Mouse (Mus musculus): Measurements from ENCODE around the gene Gpr21. TPM values are rescaled to one million over a fixed set of nuclear protein-coding genes. Genes with fewer than 3 reads are reported as not detected.
"Not testable (repeated sequence)": the region's sequence is repeated elsewhere in the genome, so short reads cannot be mapped to it uniquely, and the experiment has no call there.

Gene Gpr21
- 6.1 and 6.7 TPM in 2 replicates for polyA plus RNA-seq (2016; fragmentation: Nextera tagmentation; extraction: Ambion mirVana)

DNA sequence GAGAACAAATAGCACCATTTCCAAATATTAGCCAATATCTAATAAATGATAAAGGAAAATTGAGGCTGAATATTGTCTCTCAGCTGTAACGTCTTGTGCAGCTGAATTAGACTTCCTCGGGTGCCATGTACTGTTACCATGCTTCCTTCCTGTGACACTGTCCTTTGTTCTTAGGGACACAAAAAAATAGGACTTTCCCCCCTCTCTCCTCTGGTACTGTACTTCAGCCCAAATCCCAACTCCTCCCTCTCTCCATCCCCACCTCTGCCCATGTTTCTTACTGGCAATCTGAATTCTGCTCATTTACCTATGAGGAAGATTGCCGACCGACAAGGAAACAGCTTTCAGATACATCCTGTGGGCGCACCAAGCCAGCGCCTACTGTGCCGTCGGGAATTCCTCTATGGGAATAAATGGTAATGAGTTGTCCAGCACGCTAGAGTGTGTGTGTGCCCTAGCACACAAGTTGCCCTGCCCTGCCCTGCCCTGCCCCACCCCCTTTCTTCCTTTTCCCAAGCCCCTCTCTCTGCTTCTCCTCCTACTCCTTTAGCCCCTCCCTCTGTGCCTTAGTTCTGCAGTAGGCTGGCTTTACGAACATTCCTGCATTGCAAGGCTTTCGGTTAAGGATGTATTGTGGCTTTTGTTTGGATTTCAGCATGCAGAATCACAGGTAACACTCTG is at the start of gene Gpr21:
Gene Gpr21 (plus strand): TSS at position 303 of the 681 bp plus-strand sequence.
- ATAC-seq (ENCODE audit: low FRiP score, low read depth): peak; percentile 87
- Histone ChIP-seq H3K36me3 (peaks cover 25% of the 10 kb centered on the region), H3K4me3 (peak within 1 kb of the TSS; percentile 27), H3K27me3 (replicated peaks) (no peaks in the 10 kb centered on the region), H3K9ac (peak within 1 kb of the TSS; percentile 40), H3K4me2 (replicated peaks) (peak within 1 kb of the TSS; percentile 53), H3K9me3 (no peaks in the 10 kb centered on the region), H3K4me1 (peaks cover 11% of the 10 kb centered on the region), H3K27ac (peak within 1 kb of the TSS; percentile 57; the same call in 1 of the 2 replicates)
- 18% methylated on average over 11 of the region's 11 CpGs for WGBS

DNA sequence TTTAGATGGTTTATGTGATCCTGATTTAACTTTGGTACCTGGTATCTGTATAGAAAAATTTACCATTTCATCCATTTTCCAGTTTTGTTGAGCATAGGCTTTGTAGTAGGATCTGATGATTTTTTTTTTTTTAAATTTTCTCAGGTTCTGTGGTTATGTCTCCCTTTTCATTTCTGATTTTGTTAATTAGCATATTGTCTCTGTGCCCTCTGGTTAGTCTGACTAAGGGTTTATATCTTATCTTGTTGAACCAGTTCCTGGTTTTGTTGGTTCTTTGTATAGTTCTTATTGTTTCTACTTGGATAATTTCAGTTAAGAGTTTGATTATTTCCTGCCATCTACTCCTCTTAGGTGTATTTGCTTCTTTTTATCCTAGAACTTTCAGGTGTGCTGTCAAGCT is 36.6 kb upstream of the Gpr21 start:
- Histone ChIP-seq H3K27ac (no peak overlapping the region), H3K4me1 (no peaks in the 10 kb centered on the region), H3K27me3 (replicated peaks) (no peaks in the 10 kb centered on the region), H3K9me3 (no peaks in the 10 kb centered on the region), H3K4me2 (replicated peaks) (no peak overlapping the region), H3K9ac (no peak overlapping the region), H3K36me3 (peaks cover 47% of the 10 kb centered on the region), H3K4me3 (no peak overlapping the region)
- no peak for ATAC-seq (ENCODE audit: low FRiP score, low read depth)

DNA sequence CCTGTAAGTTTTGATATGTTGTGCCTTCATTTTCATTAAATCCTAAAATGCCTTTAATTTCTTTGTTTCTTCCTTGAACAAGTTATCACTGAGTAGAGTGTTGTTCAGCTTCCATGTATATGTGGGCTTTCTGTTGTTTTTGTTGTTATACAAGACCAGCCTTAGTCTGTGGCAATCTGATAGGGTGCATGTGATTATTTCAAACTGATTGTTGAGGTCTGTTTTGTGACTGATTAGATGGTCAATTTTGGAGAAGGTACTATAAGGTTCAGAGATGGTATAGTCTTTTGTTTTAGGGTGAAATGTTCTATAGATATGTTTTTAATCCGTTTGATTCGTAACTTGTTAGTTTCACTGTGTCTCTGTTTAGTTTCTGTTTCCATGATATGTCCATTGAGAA is 36.1 kb upstream of the Gpr21 start:
- peaks cover 51% of the 10 kb centered on the region for H3K36me3 ChIP-seq
- no peak overlapping the region for H3K4me3 ChIP-seq
- no peak overlapping the region for H3K4me2 ChIP-seq (replicated peaks)
- no peaks in the 10 kb centered on the region for H3K4me1 ChIP-seq
- ATAC-seq (ENCODE audit: low FRiP score, low read depth): no peak
- no peak overlapping the region for H3K9ac ChIP-seq
- no peaks in the 10 kb centered on the region for H3K27me3 ChIP-seq (replicated peaks)
- 97% methylated on average over 2 of the region's 2 CpGs for WGBS
- no peak overlapping the region for H3K27ac ChIP-seq
- no peaks in the 10 kb centered on the region for H3K9me3 ChIP-seq

DNA sequence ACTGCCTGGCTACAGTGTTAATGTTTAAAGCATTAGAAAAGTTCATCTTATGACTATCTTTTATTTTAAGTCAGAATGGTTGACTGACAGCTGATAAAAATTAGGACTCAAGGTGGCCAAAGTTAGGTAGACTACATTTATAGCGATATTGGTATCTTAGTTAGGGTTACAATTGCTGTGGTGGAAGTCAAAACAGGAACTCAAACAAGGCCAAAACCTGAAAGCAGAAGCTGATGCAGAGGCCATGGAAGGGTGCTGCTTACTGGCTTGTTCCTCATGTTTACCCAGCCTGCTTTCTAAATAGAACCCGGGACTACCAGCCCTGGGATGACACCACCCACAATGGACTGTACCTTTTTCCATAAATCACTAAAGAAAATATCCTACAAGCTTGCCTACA is 32.0 kb upstream of the Gpr21 start:
- Histone ChIP-seq H3K4me1 (no peaks in the 10 kb centered on the region), H3K4me2 (replicated peaks) (no peak overlapping the region), H3K27ac (no peak overlapping the region), H3K27me3 (replicated peaks) (no peaks in the 10 kb centered on the region), H3K4me3 (no peak overlapping the region), H3K36me3 (peaks cover 26% of the 10 kb centered on the region), H3K9ac (no peak overlapping the region), H3K9me3 (no peaks in the 10 kb centered on the region)
- no peak for ATAC-seq (ENCODE audit: low FRiP score, low read depth)
- 91% methylated on average over 2 of the region's 2 CpGs for WGBS

DNA sequence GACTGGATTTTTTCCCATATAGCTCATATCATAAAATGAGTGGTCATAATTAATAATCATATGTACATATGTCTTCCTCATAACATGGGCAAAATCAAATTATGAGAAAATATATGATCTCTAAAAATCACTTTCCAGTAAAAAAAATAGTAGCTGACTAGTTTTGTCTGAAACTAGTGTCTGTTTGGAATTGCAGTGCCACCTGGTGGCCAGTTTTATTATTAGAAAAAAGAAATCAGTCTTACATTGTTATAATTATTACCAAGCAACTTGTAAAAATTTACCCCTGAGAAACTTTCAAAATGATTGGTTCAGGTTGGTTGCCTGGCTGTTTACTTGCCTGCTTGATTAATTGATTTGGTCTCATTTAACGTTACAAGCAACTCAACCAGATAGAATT is 30.8 kb upstream of the Gpr21 start:
- Histone ChIP-seq H3K9ac (no peak overlapping the region), H3K4me1 (no peaks in the 10 kb centered on the region), H3K4me3 (no peak overlapping the region), H3K4me2 (replicated peaks) (no peak overlapping the region), H3K9me3 (no peaks in the 10 kb centered on the region), H3K36me3 (peaks cover 37% of the 10 kb centered on the region), H3K27me3 (replicated peaks) (no peaks in the 10 kb centered on the region), H3K27ac (no peak overlapping the region)
- no peak for ATAC-seq (ENCODE audit: low FRiP score, low read depth)
- WGBS: 90% methylated on average over 1 of the region's 1 CpGs

DNA sequence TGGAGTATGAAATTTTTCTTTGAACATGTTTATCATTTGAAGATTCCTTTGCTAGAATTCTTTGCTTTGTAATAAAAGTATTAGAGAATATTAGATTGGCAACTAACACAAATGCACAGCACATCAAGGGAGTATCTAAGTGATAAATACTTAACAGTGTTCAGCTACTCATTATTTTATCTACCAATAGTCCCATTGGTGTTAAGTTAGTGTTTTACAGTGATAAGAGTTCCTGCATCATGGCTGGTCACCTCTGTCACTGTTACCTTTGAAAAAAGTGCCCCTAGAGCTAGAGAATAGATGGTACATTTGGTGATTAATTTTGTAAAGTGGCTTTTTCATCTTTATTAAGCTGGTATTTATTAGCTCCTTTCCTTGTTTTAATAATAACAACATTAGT is 29.7 kb upstream of the Gpr21 start:
- Histone ChIP-seq H3K9ac (no peak overlapping the region), H3K27ac (no peak overlapping the region), H3K36me3 (peaks cover 41% of the 10 kb centered on the region), H3K9me3 (no peaks in the 10 kb centered on the region), H3K27me3 (replicated peaks) (no peaks in the 10 kb centered on the region), H3K4me3 (no peak overlapping the region), H3K4me1 (no peaks in the 10 kb centered on the region), H3K4me2 (replicated peaks) (no peak overlapping the region)
- ATAC-seq (ENCODE audit: low FRiP score, low read depth): no peak

DNA sequence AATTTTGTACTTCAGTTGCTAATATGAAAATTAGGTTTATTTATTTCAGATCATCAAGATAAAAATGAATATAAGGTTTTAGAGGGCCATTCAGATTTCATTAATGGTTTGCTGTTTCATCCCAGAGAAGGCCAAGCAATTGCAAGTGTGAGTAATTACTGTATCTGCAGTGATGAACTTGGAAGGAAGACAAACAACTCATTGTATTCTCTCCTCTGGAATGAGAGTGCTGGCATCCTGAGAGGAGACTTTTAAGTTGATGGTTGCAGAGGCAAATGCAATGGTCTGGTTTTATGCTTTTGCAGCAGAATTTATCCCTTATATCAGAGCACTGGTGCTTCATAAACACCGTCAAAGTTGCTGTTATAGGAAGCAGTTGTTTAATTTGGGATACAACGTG is 27.2 kb upstream of the Gpr21 start:
- 96% methylated on average over 2 of the region's 2 CpGs for WGBS
- Histone ChIP-seq H3K4me2 (replicated peaks) (no peak overlapping the region), H3K9me3 (no peaks in the 10 kb centered on the region), H3K9ac (no peak overlapping the region), H3K4me3 (no peak overlapping the region), H3K27me3 (replicated peaks) (no peaks in the 10 kb centered on the region), H3K4me1 (no peaks in the 10 kb centered on the region), H3K36me3 (peaks cover 42% of the 10 kb centered on the region), H3K27ac (no peak overlapping the region)
- no peak for ATAC-seq (ENCODE audit: low FRiP score, low read depth)

DNA sequence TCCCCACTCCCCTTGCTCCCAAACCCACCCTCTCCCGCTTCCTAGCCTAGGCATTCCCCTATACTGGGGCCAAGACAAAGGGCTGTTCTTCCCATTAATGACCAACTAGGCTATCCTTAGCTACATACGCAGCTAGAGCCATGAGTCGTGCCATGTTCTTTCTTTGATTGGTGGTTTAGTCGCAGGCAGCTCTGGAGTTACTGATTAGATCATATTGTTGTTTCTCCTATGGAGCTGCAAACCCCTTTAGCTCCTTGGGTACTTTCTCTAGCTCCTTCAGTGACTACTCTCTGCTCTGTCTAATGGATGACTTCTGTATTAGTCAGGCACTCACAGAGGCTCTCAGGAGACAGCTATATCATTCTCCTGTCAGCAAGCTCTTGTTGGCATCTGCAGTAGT is 18.8 kb upstream of the Gpr21 start:
- Histone ChIP-seq H3K36me3 (peaks cover 40% of the 10 kb centered on the region), H3K9ac (no peak overlapping the region), H3K9me3 (no peaks in the 10 kb centered on the region), H3K27ac (no peak overlapping the region), H3K4me1 (no peaks in the 10 kb centered on the region), H3K4me2 (replicated peaks) (no peak overlapping the region), H3K27me3 (replicated peaks) (no peaks in the 10 kb centered on the region), H3K4me3 (no peak overlapping the region)
- WGBS: 92% methylated on average over 4 of the region's 4 CpGs
- no peak for ATAC-seq (ENCODE audit: low FRiP score, low read depth)

DNA sequence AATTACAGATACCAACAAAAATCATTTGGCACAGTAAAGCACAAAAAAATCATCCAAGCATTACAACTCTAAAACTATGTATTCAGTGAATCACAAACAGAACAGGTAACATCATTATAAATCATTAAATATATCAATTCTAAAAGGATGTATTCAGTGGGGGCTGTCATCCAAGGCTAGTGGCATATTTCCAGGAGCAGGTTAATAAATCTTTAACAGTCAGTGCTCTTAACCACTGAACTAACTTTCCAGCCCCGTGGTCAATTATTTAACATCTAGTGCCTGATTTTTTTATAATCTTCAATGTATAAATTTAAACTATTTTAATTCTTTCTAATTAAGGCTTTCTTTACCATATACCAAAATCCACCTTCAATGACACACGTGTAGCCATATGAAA is 10.3 kb upstream of the Gpr21 start:
- H3K27me3 ChIP-seq (replicated peaks); H3K9me3 ChIP-seq; H3K4me2 ChIP-seq (replicated peaks); H3K9ac ChIP-seq; H3K4me3 ChIP-seq; H3K4me1 ChIP-seq; H3K27ac ChIP-seq; ATAC-seq (ENCODE audit: low FRiP score, low read depth): not testable (repeated sequence)
- WGBS: 88% methylated on average over 2 of the region's 2 CpGs
- peaks cover 22% of the 10 kb centered on the region for H3K36me3 ChIP-seq

DNA sequence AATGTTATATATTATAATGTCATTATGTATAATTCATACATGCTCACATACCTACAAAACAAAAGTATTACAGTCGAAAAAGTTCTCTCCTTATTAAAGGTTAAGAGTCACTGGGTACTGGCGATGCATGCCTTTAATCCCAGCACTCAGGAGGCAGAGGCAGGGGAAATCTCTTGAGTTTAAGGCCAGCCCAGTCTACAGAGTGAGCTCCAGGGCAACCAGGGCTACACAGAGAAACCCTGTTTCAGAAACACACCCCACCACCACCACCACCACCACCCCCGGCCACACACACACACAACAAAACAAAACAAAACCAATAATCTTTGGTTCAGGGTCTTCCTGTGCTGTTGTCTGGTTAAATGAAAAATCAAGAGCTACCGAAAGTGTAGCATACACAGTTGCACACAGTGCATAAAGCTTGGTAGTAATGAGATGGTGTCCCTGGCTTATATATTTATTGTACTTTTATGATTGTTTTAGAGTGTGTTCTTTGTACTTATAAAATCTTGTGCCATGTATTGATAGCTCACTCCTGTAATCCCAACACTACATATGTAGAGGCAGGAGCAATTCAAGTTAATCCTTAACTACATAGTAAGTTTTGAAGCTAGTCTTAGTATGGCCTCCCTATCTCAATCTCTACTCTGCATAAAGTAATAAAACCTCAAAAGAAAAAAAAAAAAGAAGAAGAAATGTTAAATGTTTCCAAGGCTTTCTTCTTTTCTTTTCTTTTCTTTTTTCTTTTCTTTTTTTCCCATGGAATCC is 4.8 kb upstream of the Gpr21 start:
- Histone ChIP-seq H3K27ac (no peak overlapping the region), H3K4me3 (no peak overlapping the region), H3K4me1 (peaks cover 6% of the 10 kb centered on the region), H3K9ac (no peak overlapping the region), H3K36me3 (peaks cover 28% of the 10 kb centered on the region), H3K9me3 (no peaks in the 10 kb centered on the region), H3K27me3 (replicated peaks) (no peaks in the 10 kb centered on the region), H3K4me2 (replicated peaks) (no peak overlapping the region)
- no peak for ATAC-seq (ENCODE audit: low FRiP score, low read depth)
- WGBS: 92% methylated on average over 4 of the region's 4 CpGs

DNA sequence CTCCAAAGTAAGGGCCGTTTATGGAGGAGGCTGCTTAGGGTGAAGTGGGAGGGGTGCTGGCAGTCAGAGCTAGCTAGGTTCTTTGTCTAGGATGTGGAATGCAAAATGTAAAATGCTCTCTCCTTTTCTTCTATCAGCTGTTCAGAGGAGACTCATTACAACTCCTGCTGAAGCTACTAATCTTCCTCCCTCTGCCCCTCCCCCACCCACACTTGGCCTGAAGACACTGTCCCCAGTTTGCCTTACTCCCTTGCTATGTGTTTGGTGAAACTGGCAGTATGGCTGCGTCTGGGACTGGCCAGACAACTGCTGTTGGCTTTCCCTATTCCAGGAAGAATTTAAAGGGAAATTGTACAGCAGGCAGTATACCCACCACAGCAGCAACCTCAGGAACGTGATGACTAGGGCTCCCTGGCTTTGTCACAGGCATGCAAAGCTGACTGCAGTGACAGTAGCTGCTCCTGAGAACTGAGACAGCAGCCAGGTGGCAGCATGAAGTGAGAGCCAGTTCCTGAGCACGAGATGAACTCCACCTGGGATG is 860 bp downstream of the Gpr21 start:
- Histone ChIP-seq H3K27ac (peak overlapping the region; percentile 57; the same call in 1 of the 2 replicates), H3K9me3 (no peaks in the 10 kb centered on the region), H3K27me3 (replicated peaks) (no peaks in the 10 kb centered on the region), H3K4me3 (peak overlapping the region; percentile 22; the same call in 1 of the 2 replicates), H3K9ac (peak overlapping the region; percentile 26; the same call in 1 of the 2 replicates), H3K36me3 (peaks cover 21% of the 10 kb centered on the region), H3K4me2 (replicated peaks) (peak overlapping the region; percentile 53), H3K4me1 (peaks cover 11% of the 10 kb centered on the region)
- 21% methylated on average over 4 of the region's 4 CpGs for WGBS
- peak; percentile 65 for ATAC-seq (ENCODE audit: low FRiP score, low read depth)

DNA sequence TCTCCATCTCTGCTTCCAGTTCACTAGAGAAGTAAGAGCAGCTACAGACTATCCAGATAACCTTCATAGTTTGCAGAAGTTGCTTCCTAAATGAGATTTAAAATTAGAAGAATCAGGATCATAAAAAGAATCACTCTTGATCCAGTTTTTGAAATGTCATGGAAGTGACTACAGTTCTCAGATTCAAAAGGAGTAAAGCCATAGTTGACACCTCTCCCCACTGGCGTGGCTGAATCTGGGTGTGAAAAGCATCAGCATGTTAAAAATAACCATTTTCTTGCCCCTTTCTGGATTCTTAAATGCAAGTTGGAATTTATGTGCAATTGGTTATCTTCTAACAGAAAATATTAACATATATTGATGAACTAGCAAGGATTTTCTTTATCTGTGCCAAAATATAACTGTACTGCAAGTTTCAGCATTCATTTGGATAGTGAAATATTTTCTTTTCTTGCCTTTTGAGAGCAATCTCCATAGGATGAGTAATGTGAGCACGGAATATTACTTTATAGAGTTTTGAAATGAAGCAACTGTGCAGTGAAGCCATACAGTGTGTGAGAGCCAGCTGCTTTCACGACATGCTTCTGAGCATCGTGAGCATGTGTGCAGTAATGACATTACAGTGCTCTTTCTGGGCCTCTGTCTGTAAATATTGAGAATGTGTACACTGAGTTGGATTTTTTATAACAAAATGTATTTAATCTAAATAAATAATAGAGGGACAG is 2.6 kb downstream of the Gpr21 start:
- Histone ChIP-seq H3K9ac (no peak overlapping the region), H3K27ac (no peak overlapping the region), H3K9me3 (no peaks in the 10 kb centered on the region), H3K27me3 (replicated peaks) (no peaks in the 10 kb centered on the region), H3K4me2 (replicated peaks) (peak overlapping the region; percentile 53), H3K4me3 (no peak overlapping the region), H3K36me3 (peaks cover 12% of the 10 kb centered on the region; the same call in 1 of the 2 replicates), H3K4me1 (peaks cover 11% of the 10 kb centered on the region)
- 88% methylated on average over 4 of the region's 4 CpGs for WGBS
- no peak for ATAC-seq (ENCODE audit: low FRiP score, low read depth)
